Mouse (Mus musculus): ENCODE results near the gene Ube2j1. TPM values are rescaled to one million over a fixed set of nuclear protein-coding genes. Genes with fewer than 3 reads are reported as not detected.
A peak's percentile ranks its signal among the peaks of the same experiment; 100 is the strongest.
"Not testable (repeated sequence)": the region's sequence is repeated elsewhere in the genome, so short reads cannot be mapped to it uniquely, and the experiment has no call there.

Gene Ube2j1
- 58.3 to 78.3 TPM (median 74.0 TPM) in 3 replicates for total RNA-seq (2017)

DNA sequence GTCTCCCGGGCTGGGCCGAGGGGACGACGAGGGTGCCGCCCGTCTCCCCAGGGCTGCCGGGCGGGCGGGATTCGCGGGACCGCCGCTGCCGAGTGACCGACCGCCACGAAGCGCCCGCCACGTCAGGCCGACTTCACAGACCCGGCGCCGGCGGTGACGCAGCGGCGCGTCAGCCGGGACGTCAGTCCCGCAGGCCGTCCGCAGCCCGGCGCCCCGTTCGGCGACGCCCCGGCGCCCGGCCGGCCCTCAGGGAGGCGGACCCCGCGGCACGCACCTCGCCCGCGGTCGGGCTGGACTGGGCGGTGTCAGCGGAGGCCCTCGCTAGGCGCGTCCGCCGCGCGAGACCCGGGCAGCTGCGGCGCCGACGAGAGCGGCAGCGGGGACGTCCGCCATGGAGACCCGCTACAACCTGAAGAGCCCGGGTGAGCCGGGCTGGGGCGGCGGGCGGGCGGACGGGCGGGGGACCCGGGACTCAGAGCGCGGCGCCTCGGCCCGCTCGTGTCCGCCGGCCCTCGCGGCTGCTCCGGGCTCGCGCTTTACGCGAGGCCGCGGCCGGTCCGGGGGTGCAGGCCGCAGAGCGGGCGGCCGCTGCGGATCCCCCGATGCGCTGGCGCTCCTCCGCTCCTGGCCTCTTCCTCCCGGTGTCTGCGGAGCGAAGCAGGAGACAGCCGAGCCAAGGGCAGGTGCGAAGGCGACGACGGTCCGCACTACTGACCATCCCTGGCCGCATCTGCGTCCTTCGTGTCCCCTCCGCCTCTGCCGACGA is at the start of gene Ube2j1:
TSS of gene Ube2j1 (plus strand) at position 222 of the 766 bp plus-strand sequence.
- peak; percentile 68 for ATAC-seq (replicated peaks; ENCODE audit: insufficient number of reproducible peaks, low FRiP score, low TSS enrichment, poor library complexity, severe bottlenecking)

GRCm38 (mm10) chr4:32981617-32982016 is 49.6 kb upstream of the Ube2j1 start:
- ATAC-seq (replicated peaks; ENCODE audit: insufficient number of reproducible peaks, low FRiP score, low TSS enrichment, poor library complexity, severe bottlenecking): no peak

GRCm38 (mm10) chr4:32982041-32982715 is 49.0 kb upstream of the Ube2j1 start:
- ATAC-seq (replicated peaks; ENCODE audit: insufficient number of reproducible peaks, low FRiP score, low TSS enrichment, poor library complexity, severe bottlenecking): 0 out of 2 replicates have a peak, but pooled peaks have one; percentile 29

DNA sequence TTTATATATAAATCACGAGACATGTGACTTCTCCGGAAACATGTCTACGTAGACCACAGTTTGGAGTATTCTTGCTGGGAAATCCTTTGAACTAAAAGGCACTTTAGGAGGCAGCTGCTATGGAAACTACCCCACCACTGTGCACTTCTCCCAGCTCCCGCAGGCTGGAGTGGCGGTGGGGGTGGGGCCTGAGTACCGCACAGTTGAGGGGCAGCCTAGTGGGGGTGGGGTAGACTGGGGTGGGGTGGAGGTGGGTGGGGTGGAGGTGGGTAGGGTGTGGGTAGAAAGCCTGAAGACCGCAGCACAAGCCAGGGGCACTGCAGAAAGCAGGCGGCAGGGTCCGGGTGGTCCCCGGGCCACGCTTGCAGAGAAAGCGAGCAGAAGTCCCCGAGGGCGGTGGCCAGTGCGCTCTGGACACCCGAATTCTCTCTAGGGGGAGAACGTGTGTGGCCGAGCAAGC is 48.5 kb upstream of the Ube2j1 start, which contains the start of gene Rragd:
TSS of gene Rragd (plus strand) at position 322 of the 460 bp plus-strand sequence.
- ATAC-seq (replicated peaks; ENCODE audit: insufficient number of reproducible peaks, low FRiP score, low TSS enrichment, poor library complexity, severe bottlenecking): no peak

- ATAC-seq (replicated peaks; ENCODE audit: insufficient number of reproducible peaks, low FRiP score, low TSS enrichment, poor library complexity, severe bottlenecking): no peak
Measured at GRCm38 (mm10) chr4:32983176-32984155, 47.8 kb upstream of the Ube2j1 start.

- no peak for ATAC-seq (replicated peaks; ENCODE audit: insufficient number of reproducible peaks, low FRiP score, low TSS enrichment, poor library complexity, severe bottlenecking)
Measured at GRCm38 (mm10) chr4:32984242-32984641, 47.0 kb upstream of the Ube2j1 start.

GRCm38 (mm10) chr4:32984801-32985675 is 46.2 kb upstream of the Ube2j1 start:
- no peak for ATAC-seq (replicated peaks; ENCODE audit: insufficient number of reproducible peaks, low FRiP score, low TSS enrichment, poor library complexity, severe bottlenecking)

DNA sequence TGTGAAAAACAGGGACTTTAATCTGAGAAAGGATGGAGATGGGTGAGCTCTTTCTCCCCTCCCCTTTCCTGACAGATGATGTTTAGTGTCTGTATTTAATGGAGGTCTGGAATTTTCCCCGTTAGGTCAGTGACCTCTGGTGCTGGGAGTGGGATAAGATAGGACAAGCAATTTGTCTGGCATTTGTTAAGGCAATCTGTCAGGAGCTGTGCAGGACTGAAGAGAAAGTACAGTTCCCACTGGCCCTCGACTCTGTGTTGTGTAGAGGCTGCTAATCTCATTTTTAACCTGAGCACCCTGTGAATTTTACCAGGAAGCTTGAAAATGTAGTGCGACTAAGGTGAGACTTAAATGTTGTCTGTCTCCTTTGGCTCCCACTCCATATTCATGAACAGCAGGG is 45.5 kb upstream of the Ube2j1 start:
- ATAC-seq (replicated peaks; ENCODE audit: insufficient number of reproducible peaks, low FRiP score, low TSS enrichment, poor library complexity, severe bottlenecking): no peak

GRCm38 (mm10) chr4:32987006-32987405 is 44.2 kb upstream of the Ube2j1 start:
- ATAC-seq (replicated peaks; ENCODE audit: insufficient number of reproducible peaks, low FRiP score, low TSS enrichment, poor library complexity, severe bottlenecking): no peak

GRCm38 (mm10) chr4:32989346-32989745 is 41.9 kb upstream of the Ube2j1 start:
- no peak for ATAC-seq (replicated peaks; ENCODE audit: insufficient number of reproducible peaks, low FRiP score, low TSS enrichment, poor library complexity, severe bottlenecking)

DNA sequence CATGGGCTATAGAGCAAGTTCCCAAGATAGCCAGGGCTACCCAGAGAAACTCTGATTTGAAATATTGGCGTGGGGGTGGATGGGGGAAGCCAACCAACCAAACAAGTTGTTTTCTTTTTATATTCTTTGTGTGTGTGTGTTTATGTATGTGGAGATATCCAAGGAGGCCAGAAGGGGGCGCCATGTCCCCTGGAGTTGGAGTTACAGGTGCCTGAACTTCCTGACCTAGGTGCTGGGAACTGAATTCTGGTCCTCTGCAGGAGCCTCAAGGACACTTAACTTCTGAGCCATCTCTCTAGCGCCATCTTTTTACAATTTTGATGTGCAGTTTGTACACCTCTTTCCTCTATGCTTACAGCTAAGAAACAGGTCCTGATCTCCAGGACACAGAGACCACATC is 37.0 kb upstream of the Ube2j1 start:
- ATAC-seq (replicated peaks; ENCODE audit: insufficient number of reproducible peaks, low FRiP score, low TSS enrichment, poor library complexity, severe bottlenecking): no peak

DNA sequence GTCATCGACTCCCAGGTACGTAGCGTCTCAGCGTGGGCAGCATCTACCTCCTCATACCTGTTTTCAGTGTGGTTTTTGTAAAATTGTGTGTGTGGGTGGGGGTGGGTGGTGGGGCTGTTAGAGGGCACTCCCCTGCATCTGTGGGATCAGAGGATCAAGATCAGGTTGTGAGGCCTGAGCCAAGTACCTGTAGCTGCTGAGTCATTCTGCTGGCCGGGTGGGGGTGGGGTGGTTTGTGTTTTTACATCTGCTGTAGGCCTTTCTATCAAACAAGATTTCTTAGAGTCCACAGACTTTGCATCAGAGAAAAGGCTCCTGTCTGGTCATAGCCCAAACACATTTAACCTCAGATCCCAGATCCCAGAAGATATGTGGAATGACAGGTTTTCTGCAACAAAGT is 35.1 kb upstream of the Ube2j1 start:
- no peak for ATAC-seq (replicated peaks; ENCODE audit: insufficient number of reproducible peaks, low FRiP score, low TSS enrichment, poor library complexity, severe bottlenecking)

GRCm38 (mm10) chr4:32997571-32997970 is 33.6 kb upstream of the Ube2j1 start:
- no peak for ATAC-seq (replicated peaks; ENCODE audit: insufficient number of reproducible peaks, low FRiP score, low TSS enrichment, poor library complexity, severe bottlenecking)

DNA sequence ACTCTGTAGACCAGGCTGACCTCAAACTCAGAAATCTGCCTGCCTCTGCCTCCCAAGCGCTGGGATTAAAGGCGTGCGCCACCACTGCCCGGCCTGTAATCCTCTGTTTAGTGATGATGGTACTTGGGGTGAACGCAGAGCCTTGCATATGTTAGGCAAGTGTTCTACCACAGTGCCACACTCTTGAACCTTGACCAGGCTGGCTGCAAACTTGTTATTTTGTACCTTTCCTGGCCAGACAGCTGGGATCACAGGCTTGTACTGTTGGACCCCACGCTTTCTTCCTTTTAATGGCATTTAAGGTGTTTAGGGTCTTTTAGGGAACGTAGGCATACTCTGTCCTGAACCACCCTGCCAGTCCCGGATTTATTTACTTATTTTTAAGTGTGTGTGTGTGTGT is 32.2 kb upstream of the Ube2j1 start:
- no peak for ATAC-seq (replicated peaks; ENCODE audit: insufficient number of reproducible peaks, low FRiP score, low TSS enrichment, poor library complexity, severe bottlenecking)

GRCm38 (mm10) chr4:33002081-33002480 is 29.1 kb upstream of the Ube2j1 start:
- no peak for ATAC-seq (replicated peaks; ENCODE audit: insufficient number of reproducible peaks, low FRiP score, low TSS enrichment, poor library complexity, severe bottlenecking)

- not testable (repeated sequence) for ATAC-seq (replicated peaks; ENCODE audit: insufficient number of reproducible peaks, low FRiP score, low TSS enrichment, poor library complexity, severe bottlenecking)
Measured at GRCm38 (mm10) chr4:33005595-33006470, 25.4 kb upstream of the Ube2j1 start.

DNA sequence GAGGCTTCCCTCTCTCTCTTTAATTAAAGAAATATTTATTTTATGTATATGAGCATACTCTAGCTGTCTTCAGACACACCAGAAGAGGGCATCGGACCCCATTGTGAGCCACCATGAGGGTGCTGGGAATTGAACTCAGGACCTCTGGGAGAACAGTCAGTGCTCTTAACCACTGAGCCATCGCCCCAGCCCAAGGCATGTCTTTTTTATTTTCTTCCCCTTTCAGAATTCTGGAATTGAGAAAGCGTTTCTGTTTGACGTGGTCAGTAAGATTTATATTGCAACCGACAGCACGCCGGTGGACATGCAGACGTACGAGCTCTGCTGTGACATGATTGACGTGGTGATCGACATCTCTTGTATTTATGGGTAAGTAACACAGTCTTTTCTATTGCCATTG is 24.4 kb upstream of the Ube2j1 start:
- no peak for ATAC-seq (replicated peaks; ENCODE audit: insufficient number of reproducible peaks, low FRiP score, low TSS enrichment, poor library complexity, severe bottlenecking)
